Comparison of ENCODE assay signal across 16 mouse cellular contexts in the genomic region with DNA sequence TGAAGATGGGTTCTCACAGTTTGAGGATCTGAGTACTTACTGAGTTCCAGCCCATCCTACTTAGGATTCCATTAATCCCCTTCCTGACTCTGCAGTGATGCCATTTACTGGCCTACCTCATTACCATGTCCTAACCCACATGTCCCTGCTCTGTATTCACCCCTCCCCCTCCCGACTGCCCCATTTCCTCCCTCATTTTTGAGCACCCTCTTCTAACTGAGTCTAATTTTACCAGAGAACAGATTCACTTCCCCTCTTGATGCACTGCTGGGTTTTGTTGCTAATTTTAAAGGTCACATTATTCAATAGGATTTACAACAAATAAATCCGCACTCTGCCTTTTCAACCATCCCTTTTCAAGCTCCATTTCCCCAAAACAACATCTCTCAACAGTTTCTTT.
DNase-seq lines count a peak whose midpoint lies in the region; ATAC-seq and TF ChIP-seq lines count a peak whose summit lies in the region.
"Had no signal": no experiment of that assay in that cellular context is flagged by ENCODE, and none has a peak within 500 bp of the region (broad histone marks: within the 10 kb centered on the region; RNA-seq: fewer than 3 reads in every experiment).

No protein-coding gene starts in this region.

- no peak for TF ChIP-seq POLR2A in brain, embryonic 14.5 days (IDR thresholded peaks at IDR 0.05; ENCODE audit: borderline replicate concordance, extremely low read depth, insufficient read depth, insufficient read length, poor library complexity, severe bottlenecking)

- no peak for TF ChIP-seq CTCF in brain, embryonic 14.5 days (IDR thresholded peaks at IDR 0.05; ENCODE audit: borderline replicate concordance, extremely low read depth, insufficient read depth, insufficient read length)

- no peaks in the 10 kb centered on the region for H3K9me3 ChIP-seq in kidney, embryonic 16.5 days (ENCODE audit: low read length)
- no peaks in the 10 kb centered on the region for H3K9me3 ChIP-seq in forebrain, embryonic 15.5 days
- H3K9me3 ChIP-seq: embryonic facial prominence, embryonic 12.5 days; heart, embryonic 15.5 days had no signal

- ATAC-seq in kidney, embryonic 16.5 days (ENCODE audit: low FRiP score, low TSS enrichment) = no peak
- no peak for ATAC-seq in forebrain, embryonic 15.5 days (replicated peaks)
- ATAC-seq: Patski had no signal

- H3K4me1 ChIP-seq in kidney, embryonic 16.5 days (ENCODE audit: insufficient read depth, low read length) = 0 out of 2 replicates have a peak, but pooled peaks cover 3% of the 10 kb centered on the region
- no peaks in the 10 kb centered on the region for H3K4me1 ChIP-seq in forebrain, embryonic 15.5 days
- H3K4me1 ChIP-seq: heart, embryonic 15.5 days; megakaryocyte, embryonic 14.5 days had no signal

- no peak overlapping the region for H3K4me2 ChIP-seq in kidney, embryonic 16.5 days (replicated peaks; ENCODE audit: low read depth, low read length)
- no peak overlapping the region for H3K4me2 ChIP-seq in forebrain, embryonic 15.5 days (replicated peaks)
- H3K4me2 ChIP-seq: embryonic facial prominence, embryonic 12.5 days; heart, embryonic 15.5 days; hindbrain, embryonic 14.5 days had no signal

- DNase-seq in kidney, postnatal 36 days = peak; percentile 13 to 20
- peak; percentile 89 for DNase-seq in A20 (ENCODE audit: low read depth, low spot score)
- peak; percentile 12 for DNase-seq in brain, embryonic 14.5 days (ENCODE audit: low read depth)
- peak; percentile 9 for DNase-seq in skeletal muscle tissue, adult 2 months (ENCODE audit: low read depth, low spot score)
- no peak for DNase-seq in cerebellum, adult 11-12 months
- DNase-seq: cerebellum, postnatal 25 days; gastrocnemius, postnatal 14 days; thymus, postnatal 14 days had no signal

- H3K9ac ChIP-seq in kidney, embryonic 16.5 days (replicated peaks; ENCODE audit: low read length) = no peak overlapping the region
- H3K9ac ChIP-seq in forebrain, embryonic 15.5 days (replicated peaks) = no peak overlapping the region
- H3K9ac ChIP-seq: embryonic facial prominence, embryonic 12.5 days; heart, embryonic 15.5 days; hindbrain, embryonic 14.5 days had no signal

- no peaks in the 10 kb centered on the region for H3K36me3 ChIP-seq in kidney, embryonic 16.5 days (ENCODE audit: insufficient read depth, low read length)
- no peaks in the 10 kb centered on the region for H3K36me3 ChIP-seq in forebrain, embryonic 15.5 days
- H3K36me3 ChIP-seq: embryonic facial prominence, embryonic 12.5 days; heart, embryonic 15.5 days had no signal

- H3K27ac ChIP-seq in kidney, embryonic 16.5 days (ENCODE audit: low read length) = no peak overlapping the region
- H3K27ac ChIP-seq in forebrain, embryonic 15.5 days (replicated peaks) = no peak overlapping the region
- H3K27ac ChIP-seq: embryonic facial prominence, embryonic 12.5 days; heart, embryonic 15.5 days; hindbrain, embryonic 14.5 days; kidney, postnatal 0 days had no signal

- WGBS in kidney, embryonic 16.5 days = 47% methylated on average over 2 of the region's 2 CpGs
- WGBS in forebrain, embryonic 15.5 days = 58% methylated on average over 2 of the region's 2 CpGs

- no peak overlapping the region for H3K4me3 ChIP-seq in kidney, embryonic 16.5 days (ENCODE audit: low read length)
- H3K4me3 ChIP-seq in forebrain, embryonic 15.5 days = no peak overlapping the region
- H3K4me3 ChIP-seq: embryonic facial prominence, embryonic 12.5 days; heart, embryonic 15.5 days; megakaryocyte, embryonic 14.5 days had no signal

- no peaks in the 10 kb centered on the region for H3K27me3 ChIP-seq in kidney, embryonic 16.5 days (ENCODE audit: insufficient read depth, low read length)
- no peaks in the 10 kb centered on the region for H3K27me3 ChIP-seq in forebrain, embryonic 15.5 days
- H3K27me3 ChIP-seq: embryonic facial prominence, embryonic 12.5 days; megakaryocyte, embryonic 14.5 days had no signal
